Mouse (Mus musculus): Measurements from ENCODE around the gene Ptch1.

Ptch1 gene

GRCm38 (mm10) chr13:63564626-63565319 is 8.6 kb downstream of the Ptch1 start:
- in situ Hi-C loops (cut with MboI; ENCODE audit: unreplicated experiment in 2 of 2): loop anchor here (5.0 to 10.0 kb wide), 3 partner anchors 37 to 250 kb away; partner anchors contain the start of gene Ercc6l2 (in 2 of the 2)

DNA sequence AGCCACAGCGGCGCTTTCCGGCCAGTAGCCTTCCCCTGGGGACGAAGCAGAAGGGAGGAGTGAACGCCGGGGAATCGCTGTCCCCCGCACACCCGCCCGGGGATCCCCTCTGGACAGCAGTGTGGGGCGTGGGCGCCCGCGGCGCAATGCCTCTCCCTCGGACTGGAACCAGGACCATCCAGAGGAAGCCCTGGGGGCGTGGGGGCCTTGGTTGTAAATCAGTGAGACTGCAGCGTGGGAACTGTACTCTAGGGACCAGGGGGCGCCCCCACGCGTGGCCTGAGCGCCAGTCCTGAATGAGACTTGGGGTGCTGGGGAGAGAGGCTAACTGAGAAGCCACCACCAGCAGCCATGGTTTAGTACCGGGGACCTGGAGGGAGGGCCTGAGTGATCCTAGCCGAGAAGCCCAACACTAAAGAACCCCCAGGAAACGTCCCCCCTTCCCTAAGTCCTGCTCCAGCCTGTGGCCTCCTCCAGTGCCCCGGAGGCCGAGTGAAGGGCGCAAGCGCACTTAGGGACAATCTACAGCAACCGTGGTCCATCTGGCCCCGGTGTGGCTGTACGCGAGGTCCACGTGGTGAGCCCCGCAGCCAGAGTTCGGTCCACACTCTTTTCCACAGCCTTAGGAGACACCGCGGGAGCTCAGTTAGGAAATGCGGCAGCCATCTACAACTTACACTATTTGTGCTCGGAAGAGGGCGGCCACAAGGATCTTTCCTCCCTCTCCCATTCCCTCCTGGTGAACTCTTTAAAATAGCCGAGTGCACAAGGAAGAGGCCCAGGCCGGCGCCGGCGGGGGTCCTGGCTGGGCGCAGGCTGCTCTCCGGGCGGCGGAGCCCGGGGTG is 9.4 kb downstream of the Ptch1 start:
- in situ Hi-C loops (cut with MboI; ENCODE audit: unreplicated experiment in 2 of 2): loop anchor here (5.0 to 10.0 kb wide), 3 partner anchors 37 to 251 kb away; partner anchors contain the start of gene Ercc6l2 (in 2 of the 2)

DNA sequence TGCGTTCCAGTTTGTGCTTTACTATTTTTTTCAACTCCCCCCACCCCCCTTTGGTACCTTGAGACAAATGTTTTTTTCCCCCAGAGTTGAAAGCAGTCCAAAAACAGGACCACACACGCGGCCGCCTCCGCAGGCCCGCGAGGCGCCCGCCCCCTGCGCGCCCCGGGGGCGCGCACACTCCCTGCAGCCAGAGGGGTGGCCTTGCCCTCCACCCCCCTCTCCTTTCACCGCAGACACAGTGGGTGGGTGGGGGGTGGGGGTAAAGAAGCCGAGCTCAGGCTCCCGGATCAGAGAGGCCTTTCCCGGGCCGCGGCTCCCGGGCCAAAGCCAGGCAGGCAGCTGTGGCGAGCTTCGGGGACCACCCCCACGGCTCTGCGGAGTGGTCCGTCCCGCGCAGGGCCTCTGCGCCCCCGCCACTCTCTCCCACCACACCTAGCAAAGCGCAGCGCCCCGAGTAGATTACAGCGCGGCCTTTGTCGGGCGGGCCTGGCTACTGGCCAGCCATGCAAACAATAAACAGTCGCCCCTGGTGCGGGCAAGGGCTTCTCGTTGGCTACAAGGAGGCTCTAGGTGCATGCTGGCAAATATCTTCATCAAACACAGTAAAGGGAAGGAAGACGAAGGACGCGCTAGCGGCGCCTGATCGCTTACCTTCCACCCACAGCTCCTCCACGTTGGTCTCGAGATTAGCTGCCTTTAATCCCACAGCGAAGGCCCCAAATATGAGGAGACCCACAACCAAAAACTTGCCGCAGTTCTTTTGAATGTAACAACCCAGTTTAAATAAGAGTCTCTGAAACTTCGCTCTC is 10.2 kb downstream of the Ptch1 start:
- in situ Hi-C loops (cut with MboI; ENCODE audit: unreplicated experiment in 2 of 2): loop anchor here (5.0 to 10.0 kb wide), 3 partner anchors 36 to 252 kb away; partner anchors contain the start of gene Ercc6l2 (in 2 of the 2)

DNA sequence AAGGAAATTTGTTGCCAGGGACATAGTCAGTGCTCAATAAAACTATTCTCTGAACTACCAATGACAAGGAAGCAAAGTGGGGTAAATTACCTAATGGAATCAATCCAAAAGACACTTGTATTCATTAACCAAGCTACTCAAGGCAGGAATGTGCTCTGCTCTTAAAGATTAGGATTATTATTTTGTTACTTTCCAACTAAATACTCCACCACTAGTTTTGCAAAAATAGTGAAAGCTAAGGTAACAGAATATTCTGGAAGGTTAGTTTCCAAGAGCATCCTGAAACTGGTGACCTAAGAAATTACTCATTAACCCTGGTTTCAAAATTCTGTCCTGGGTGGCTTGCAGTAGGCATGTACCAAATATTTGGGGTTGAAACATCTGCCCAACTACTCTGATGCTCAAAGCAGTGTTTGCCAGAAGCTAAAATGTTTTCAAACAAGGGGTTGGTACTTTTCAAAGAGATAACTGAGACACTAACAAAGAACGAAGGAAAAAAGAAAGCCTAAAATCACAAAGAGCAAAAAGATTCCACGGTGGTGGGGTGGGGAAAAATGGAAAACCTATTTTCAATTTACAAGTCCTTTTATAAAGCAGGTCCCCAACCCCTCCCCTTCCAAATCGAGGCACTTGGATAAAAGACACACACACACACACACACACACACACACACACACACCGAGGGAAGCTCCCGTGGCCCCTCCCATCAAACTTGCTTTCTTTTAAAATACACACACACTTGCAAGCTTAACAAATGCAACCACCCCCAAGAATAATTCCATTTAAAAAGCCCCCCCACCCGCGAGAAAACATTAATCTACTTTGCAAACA is 11.0 kb downstream of the Ptch1 start:
- in situ Hi-C loops (cut with MboI; ENCODE audit: unreplicated experiment in 2 of 2): loop anchor here (5.0 to 10.0 kb wide), 3 partner anchors 35 to 252 kb away; partner anchors contain the start of gene Ercc6l2 (in 2 of the 2)

DNA sequence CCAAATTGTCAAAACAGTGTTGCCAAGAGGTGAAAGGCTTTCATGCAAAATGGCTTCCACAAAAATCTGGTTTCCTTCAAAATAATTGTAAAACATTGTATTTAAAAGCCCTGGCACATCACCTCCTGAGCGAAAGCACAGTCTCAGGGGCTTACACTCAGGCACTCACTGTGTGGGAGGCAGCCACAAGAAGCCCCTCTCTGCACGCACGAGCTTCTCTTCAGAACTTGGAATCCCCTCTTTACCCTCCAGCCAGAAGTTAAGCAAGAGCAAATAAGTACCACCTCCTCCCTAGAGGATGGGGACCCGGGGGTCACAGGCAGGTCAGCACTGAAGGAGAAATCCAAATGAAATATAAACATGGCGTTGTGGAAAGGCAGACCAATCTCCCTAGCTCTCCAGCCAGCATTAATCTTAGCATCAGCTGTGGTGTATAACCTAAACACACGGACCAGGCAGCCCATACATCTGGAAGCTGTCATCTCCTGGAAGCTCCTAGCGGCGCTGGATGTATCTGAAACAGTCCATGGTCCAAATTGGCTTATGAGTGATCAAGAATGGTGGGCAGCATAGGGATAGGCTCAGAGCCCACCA is 15.0 kb downstream of the Ptch1 start:
- in situ Hi-C loops (cut with MboI; ENCODE audit: unreplicated experiment in 2 of 2): no loop called here

DNA sequence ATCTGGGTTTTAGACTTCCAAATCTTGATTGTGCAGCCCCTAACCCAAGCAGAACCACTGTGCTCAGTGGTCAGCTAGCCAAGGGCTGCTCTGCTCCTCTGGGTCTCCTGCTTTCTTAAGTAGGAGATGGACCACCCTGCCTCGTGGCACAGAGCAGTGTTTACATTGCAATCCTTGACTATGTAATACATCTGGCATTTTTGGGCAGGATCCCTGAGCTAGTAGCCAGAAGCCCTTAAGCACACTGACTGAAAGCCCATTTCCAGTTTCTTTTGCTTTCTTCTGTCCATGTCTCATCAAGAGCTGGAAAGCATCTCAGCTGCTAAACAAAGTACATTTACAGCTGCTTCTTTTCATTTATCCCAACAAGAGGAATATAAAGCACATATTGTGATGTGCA is 17.0 kb downstream of the Ptch1 start:
- in situ Hi-C loops (cut with MboI; ENCODE audit: unreplicated experiment in 2 of 2): no loop called here

GRCm38 (mm10) chr13:63555885-63556284 is 17.5 kb downstream of the Ptch1 start:
- in situ Hi-C loops (cut with MboI; ENCODE audit: unreplicated experiment in 2 of 2): no loop called here

GRCm38 (mm10) chr13:63554569-63554968 is 18.8 kb downstream of the Ptch1 start:
- in situ Hi-C loops (cut with MboI; ENCODE audit: unreplicated experiment in 2 of 2): no loop called here

DNA sequence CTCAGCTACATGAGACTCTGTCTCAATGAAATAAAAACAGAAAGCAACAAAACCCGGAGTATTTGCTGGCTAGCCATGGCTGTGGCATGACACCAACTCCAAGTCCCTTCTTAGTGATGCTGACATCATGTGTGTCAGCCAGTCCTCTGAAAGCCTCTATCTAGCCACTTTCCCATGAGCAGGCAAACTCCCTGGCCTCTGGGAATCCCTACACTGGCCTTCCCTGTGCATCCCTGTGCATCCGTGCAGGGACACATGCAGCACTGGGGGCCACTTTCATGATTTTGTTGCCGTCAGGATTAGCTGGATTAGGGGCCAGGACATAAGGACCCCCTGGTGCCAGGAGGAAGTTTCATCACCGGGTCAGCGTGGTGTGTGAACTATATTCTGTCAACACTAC is 20.0 kb downstream of the Ptch1 start:
- in situ Hi-C loops (cut with MboI; ENCODE audit: unreplicated experiment in 2 of 2): no loop called here

DNA sequence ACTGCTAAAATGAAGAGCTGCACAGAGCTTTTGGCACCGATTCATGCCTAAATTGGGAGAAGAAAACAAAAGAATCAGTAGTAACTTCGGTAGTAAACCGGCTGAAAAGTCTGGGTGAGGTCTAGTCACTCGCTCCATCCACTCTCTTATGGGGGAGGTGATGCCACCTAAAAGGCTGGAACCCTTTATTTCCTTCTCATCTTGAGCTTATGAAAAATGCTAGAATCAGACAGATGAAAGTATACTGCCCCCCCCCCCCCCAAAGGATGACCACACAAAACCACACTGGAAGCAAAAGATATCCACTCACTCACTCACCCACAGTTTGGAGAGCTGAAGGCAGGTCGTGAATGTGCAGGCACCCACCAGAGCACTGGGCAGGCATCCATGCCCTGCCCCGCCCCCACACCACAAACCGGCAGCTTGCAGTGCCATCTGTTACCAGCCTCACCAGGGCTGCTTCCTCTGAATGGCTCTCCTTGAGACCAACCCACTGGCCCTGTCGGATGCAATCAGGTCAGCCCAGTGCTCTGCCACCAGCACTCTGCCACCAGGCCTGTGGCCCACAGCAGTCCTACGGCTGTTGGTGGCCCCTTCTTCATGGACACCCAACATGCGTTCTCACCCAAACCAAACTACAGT is 21.0 kb downstream of the Ptch1 start:
- in situ Hi-C loops (cut with MboI; ENCODE audit: unreplicated experiment in 2 of 2): no loop called here

DNA sequence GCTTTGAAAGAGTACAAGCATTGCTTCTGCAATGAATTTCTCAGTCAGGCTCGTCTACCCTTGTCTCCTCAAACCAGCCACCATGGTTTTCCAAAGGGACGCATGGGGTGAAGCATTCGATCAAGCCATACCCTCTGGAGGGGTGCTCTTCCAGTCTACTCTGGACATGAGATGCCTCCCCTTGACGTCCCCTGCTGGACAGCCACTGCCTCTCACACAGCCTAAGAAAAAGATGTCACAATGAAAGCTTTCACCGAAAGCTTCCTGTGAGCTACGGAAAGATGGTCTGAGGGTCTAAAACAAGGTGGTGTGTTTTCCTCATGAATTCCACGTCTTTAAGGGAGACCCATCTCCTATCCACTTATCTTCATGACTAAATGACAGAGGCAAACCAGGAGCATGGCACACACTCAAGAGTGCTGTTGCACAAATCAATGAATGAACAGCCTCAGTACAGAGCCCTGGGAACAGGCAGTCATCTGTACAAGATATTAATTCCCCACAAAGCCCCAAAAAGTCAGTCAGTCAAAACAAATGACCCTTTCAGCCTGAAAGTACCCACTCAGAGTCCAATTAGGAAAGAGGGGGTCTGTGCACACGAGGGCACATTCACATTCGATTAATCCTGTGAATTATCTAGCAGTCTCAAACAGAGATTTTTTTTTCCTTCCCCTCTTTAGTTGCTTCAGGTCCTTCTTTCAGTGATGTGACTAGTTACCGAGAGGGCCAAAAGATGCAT is 21.7 kb downstream of the Ptch1 start:
- in situ Hi-C loops (cut with MboI; ENCODE audit: unreplicated experiment in 2 of 2): no loop called here

DNA sequence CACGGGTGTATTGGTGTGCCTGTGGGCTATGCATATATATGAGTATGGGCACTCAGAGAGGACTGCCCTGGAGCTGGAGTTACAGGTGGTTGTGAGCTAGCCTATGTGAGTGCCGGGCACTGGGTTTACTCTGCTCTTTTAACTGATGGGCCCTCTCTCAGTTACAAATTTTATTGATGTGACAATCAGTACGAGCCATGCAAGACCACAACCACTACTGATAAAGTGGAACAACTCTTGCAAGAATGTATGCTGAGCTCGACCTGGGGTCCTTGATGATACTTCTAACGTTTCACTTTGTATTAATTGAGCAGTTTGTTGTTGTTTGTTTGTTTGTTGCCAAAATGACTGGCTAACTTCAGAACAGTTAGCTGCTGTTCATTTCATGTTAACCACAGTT is 23.0 kb downstream of the Ptch1 start:
- in situ Hi-C loops (cut with MboI; ENCODE audit: unreplicated experiment in 2 of 2): no loop called here

- in situ Hi-C loops (cut with MboI; ENCODE audit: unreplicated experiment in 2 of 2): loop anchor here (25.0 kb wide), 1 partner anchor 637 kb away; no protein-coding TSS in a partner anchor
These were observed 24.2 kb downstream of the Ptch1 start for GRCm38 (mm10) chr13:63549210-63549609.

- in situ Hi-C loops (cut with MboI; ENCODE audit: unreplicated experiment in 2 of 2): loop anchor here (25.0 kb wide), 1 partner anchor 636 kb away; no protein-coding TSS in a partner anchor
These were observed 24.8 kb downstream of the Ptch1 start for GRCm38 (mm10) chr13:63548571-63548970.

DNA sequence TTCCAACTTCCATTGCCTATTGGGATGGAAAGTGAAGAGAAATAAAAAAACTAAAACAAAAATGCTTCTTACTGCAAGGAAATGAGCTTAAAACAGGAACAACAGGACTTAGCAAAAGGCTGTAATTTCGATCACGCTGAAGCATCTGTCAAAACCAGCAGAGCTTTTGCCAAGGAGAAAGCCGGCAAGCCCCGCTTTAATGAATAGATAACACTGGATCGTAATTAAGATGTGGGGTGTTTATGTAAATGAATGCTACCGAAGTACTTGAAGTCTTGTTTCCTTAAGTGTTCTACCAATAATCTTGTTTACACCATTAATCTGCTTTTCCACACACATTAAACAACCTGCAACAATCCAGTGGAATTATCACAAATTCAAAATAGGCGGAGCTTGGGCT is 28.1 kb downstream of the Ptch1 start:
- in situ Hi-C loops (cut with MboI; ENCODE audit: unreplicated experiment in 2 of 2): loop anchor here (25.0 kb wide), 1 partner anchor 633 kb away; no protein-coding TSS in a partner anchor

DNA sequence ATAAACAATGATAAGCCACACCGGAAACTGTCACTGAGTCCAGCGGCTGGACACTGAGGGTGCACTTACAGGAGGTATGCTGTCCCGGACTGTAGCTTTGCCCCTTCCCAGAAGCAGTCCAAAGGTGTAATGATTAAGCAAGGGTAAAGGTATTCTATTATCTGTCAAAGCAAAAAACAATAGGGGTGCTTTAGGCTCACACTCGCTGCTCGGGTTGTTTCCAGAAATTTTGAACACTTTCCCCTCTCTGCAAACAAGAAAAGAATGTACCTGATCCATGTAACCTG is 28.5 kb downstream of the Ptch1 start:
- in situ Hi-C loops (cut with MboI; ENCODE audit: unreplicated experiment in 2 of 2): loop anchor here (25.0 kb wide), 1 partner anchor 633 kb away; no protein-coding TSS in a partner anchor

DNA sequence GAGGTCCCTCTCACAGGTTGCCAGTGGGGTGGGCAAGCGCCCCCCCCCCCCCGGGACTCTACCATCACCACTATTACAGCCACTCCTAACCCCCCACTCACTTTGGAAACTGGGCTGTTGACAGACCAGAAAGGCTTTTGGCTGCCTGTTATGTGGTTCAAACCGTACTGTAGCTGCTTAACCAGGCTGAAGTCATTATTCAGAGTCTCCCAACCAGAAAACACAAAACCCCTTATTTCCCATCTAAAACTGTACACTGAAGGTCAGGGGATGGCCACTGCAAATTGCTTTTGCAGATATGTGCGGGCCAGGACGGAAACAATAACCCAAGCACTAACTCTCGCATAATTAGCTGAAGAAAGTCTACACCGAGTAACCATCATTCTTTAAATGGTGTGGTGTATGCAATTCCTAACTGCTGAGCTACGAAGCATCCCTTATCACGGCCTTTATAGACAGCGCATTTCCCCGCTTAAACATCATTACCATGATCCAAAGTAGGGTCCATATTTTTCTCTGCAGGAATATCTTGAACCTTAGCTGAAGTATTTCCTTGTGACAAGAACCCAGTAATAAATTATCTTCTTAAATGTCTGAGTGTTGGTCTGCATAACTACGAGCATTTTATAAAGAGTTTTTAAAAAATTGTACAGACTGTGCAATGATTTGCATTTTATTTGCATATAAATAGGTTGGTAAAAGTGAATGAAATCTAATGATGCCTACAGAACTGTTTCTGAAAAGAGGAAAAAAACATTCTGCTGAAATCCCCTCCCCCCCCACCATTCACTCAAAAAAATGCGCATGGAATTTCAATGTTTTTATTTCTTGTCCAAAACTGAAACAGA is 29.1 kb downstream of the Ptch1 start:
- in situ Hi-C loops (cut with MboI; ENCODE audit: unreplicated experiment in 2 of 2): loop anchor here (25.0 kb wide), 1 partner anchor 632 kb away; no protein-coding TSS in a partner anchor
